Mouse (Mus musculus) hindbrain, postnatal 0 days (tissue): ENCODE measurements around the gene Hdgfl3. TPM values are rescaled to one million over a fixed set of nuclear protein-coding genes. Genes with fewer than 3 reads are reported as not detected.
A peak's percentile ranks its signal among the peaks of the same experiment; 100 is the strongest.

Experiments
- ATAC-seq: fragments of 200-750 bp; cut with Nextera tagmentation; 2 replicates; pipeline ENCODE4 v1.8.0; 2017; ENCODE audit warnings: mild to moderate bottlenecking, moderate TSS enrichment, moderate library complexity
- DNase-seq: peaks from one replicate; pipeline ENCODE4 v3.0.0-alpha.2; 2015; ENCODE audit warnings: low spot score
- H3K27ac ChIP-seq: fragments of 300-500 bp; sonication (generic); 2 replicates; pipeline ENCODE4 v1.5.1; 2014; ENCODE audit warnings: mild to moderate bottlenecking
- H3K27me3 ChIP-seq: fragments of 300-500 bp; sonication (generic); 2 replicates; pipeline ENCODE4 v1.6.1; 2014; ENCODE audit warnings: low read length, mixed read lengths; ENCODE audit not compliant: insufficient read depth
- H3K36me3 ChIP-seq: fragments of 300-500 bp; sonication (generic); 2 replicates; pipeline ENCODE4 v1.6.1; 2014; ENCODE audit warnings: low read length, mixed read lengths; ENCODE audit not compliant: insufficient read depth
- H3K4me1 ChIP-seq: fragments of 300-500 bp; sonication (generic); 2 replicates; pipeline ENCODE4 v1.6.1; 2014; ENCODE audit warnings: antibody characterized with exemption, low read length, mixed read lengths; ENCODE audit not compliant: insufficient read depth
- H3K4me2 ChIP-seq: fragments of 300-500 bp; sonication (generic); 2 replicates; pipeline ENCODE4 v1.6.1; 2014; ENCODE audit warnings: low read depth, mild to moderate bottlenecking, low read length, moderate library complexity, mixed read lengths
- H3K4me3 ChIP-seq: fragments of 300-500 bp; sonication (generic); 2 replicates; pipeline ENCODE4 v1.5.1; 2014; ENCODE audit warnings: low read length
- H3K9ac ChIP-seq: fragments of 300-500 bp; sonication (generic); replicated peaks from 2 replicates; pipeline ENCODE4 v1.6.1; 2014; ENCODE audit warnings: mild to moderate bottlenecking, low read length, moderate library complexity, mixed read lengths
- H3K9me3 ChIP-seq: fragments of 300-500 bp; sonication (generic); 2 replicates; pipeline ENCODE4 v1.6.1; 2016; ENCODE audit warnings: low read length, mixed read lengths
- CTCF ChIP-seq: IDR thresholded peaks from 2 replicates; pipeline ENCODE4 v1.5.1; 2016; ENCODE audit warnings: antibody characterized with exemption, control low read depth, low read depth
- WGBS: fragments of 180-500 bp; shearing (Covaris S2); extraction: QIAGEN DNeasy Blood & Tissue Kit; methylation state at CpG from one replicate; pipeline ENCODE4 v1.1.7; 2014; 5-methylcytosine and 5-hydroxymethylcytosine counted together
- polyA plus RNA-seq: library from polyadenylated mRNA; unstranded; fragments of >200 nt; fragmentation: Nextera tagmentation; extraction: Ambion mirVana; gene quantifications from 2 replicates; pipeline ENCODE4 v1.2.1, GENCODE M21; 2015
- total RNA-seq: library from RNA; depleted of rRNA; stranded (reverse); fragments of >200 nt; gene quantifications from 2 replicates; pipeline ENCODE4 v1.2.3, GENCODE M21; 2014

Hdgfl3 gene
- total and polyA plus RNA-seq, 2 experiments from 2014 or later: 53.4 to 85.2 TPM

- H3K4me3 ChIP-seq: no peak overlapping the region
- no peaks in the 10 kb centered on the region for H3K27me3 ChIP-seq
- 82% methylated on average over 5 of the region's 5 CpGs for WGBS
- no peaks in the 10 kb centered on the region for H3K4me1 ChIP-seq
- H3K36me3 ChIP-seq: no peaks in the 10 kb centered on the region
- no peak overlapping the region for H3K4me2 ChIP-seq
- H3K27ac ChIP-seq: no peak overlapping the region
- H3K9ac ChIP-seq: no peak overlapping the region
- ATAC-seq: no peak
- H3K9me3 ChIP-seq: no peaks in the 10 kb centered on the region
- no peak for TF ChIP-seq CTCF
- DNase-seq: no peak
Measured at GRCm38 (mm10) chr7:81880286-81880685, 54.0 kb downstream of the Hdgfl3 start.

DNA sequence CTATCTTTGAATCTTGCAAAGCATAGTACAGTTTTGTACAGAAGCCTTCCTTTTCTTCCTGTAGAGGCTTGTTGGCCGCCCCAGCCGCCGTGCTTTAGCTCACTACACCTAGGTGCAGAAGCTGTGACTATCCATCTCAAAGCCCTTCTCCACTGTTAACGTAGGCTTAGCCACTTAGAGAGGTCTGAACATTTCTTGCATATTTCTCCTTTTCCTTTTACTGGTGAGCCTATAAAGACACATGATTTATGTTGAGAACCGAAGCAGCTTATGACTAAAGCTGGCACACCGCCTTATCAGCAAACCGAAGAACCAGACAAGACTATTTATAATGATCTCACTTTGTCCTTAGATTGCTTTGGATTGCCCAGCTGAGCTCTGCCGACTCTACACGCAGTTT lies 58.9 kb downstream of the Hdgfl3 start:
- H3K9me3 ChIP-seq: no peaks in the 10 kb centered on the region
- no peak for ATAC-seq
- WGBS: 79% methylated on average over 9 of the region's 9 CpGs
- no peaks in the 10 kb centered on the region for H3K36me3 ChIP-seq
- peak; percentile 23 for DNase-seq
- no peak overlapping the region for H3K4me2 ChIP-seq
- no peak for TF ChIP-seq CTCF
- H3K9ac ChIP-seq: no peak overlapping the region
- H3K27me3 ChIP-seq: no peaks in the 10 kb centered on the region
- peak overlapping the region; percentile 26; the same call in 1 of the 2 replicates for H3K27ac ChIP-seq
- H3K4me3 ChIP-seq: no peak overlapping the region
- H3K4me1 ChIP-seq: no peaks in the 10 kb centered on the region

- H3K9me3 ChIP-seq: no peaks in the 10 kb centered on the region
- peak; percentile 36; the same call in 1 of the 2 replicates for ATAC-seq
- TF ChIP-seq CTCF: no peak
- no peaks in the 10 kb centered on the region for H3K36me3 ChIP-seq
- WGBS: 54% methylated on average over 6 of the region's 6 CpGs
- peak; percentile 68 for DNase-seq
- H3K9ac ChIP-seq: no peak overlapping the region
- no peaks in the 10 kb centered on the region for H3K4me1 ChIP-seq
- H3K4me3 ChIP-seq: no peak overlapping the region
- H3K4me2 ChIP-seq: no peak overlapping the region
- no peaks in the 10 kb centered on the region for H3K27me3 ChIP-seq
- H3K27ac ChIP-seq: no peak overlapping the region; the same call in 1 of the 2 replicates
Measured at GRCm38 (mm10) chr7:81874636-81875035, 59.6 kb downstream of the Hdgfl3 start.

DNA sequence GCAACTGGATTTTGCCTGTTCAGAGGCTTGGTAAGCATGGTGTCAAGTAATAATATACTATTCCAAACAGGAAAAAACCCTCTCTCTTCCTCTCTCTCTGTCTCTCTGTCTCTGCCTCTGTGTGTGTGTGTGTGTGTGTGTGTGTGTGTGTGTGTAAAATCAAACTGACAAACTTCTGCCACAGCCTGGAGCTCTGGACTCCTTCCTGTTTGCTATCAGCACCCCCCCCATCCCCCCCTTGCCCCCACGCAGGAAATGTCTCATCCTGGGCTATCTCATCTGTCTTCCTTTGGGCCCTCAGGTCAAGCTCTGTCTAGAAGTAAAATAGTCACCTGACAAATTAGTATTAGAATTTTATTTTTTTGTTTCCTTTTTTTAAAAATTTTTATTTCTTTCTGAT lies 60.5 kb downstream of the Hdgfl3 start:
- H3K27ac ChIP-seq: no peak overlapping the region
- H3K4me3 ChIP-seq: no peak overlapping the region
- WGBS: 44% methylated on average over 1 of the region's 1 CpGs
- H3K4me1 ChIP-seq: no peaks in the 10 kb centered on the region
- H3K9me3 ChIP-seq: no peaks in the 10 kb centered on the region
- no peak overlapping the region for H3K9ac ChIP-seq
- no peak for ATAC-seq
- no peaks in the 10 kb centered on the region for H3K36me3 ChIP-seq
- DNase-seq: no peak
- no peaks in the 10 kb centered on the region for H3K27me3 ChIP-seq
- TF ChIP-seq CTCF: no peak
- no peak overlapping the region for H3K4me2 ChIP-seq

GRCm38 (mm10) chr7:81872493-81873013 lies 61.7 kb downstream of the Hdgfl3 start:
- ATAC-seq: no peak
- Histone ChIP-seq H3K4me3 (no peak overlapping the region), H3K4me1 (no peaks in the 10 kb centered on the region), H3K36me3 (no peaks in the 10 kb centered on the region), H3K27me3 (no peaks in the 10 kb centered on the region), H3K9ac (no peak overlapping the region), H3K4me2 (no peak overlapping the region), H3K9me3 (no peaks in the 10 kb centered on the region), H3K27ac (no peak overlapping the region)
- no peak for TF ChIP-seq CTCF
- 79% methylated on average over 13 of the region's 13 CpGs for WGBS
- DNase-seq: no peak

GRCm38 (mm10) chr7:81868158-81868557 lies 66.1 kb downstream of the Hdgfl3 start:
- TF ChIP-seq CTCF: peak; percentile 95
- Histone ChIP-seq H3K4me1 (no peaks in the 10 kb centered on the region), H3K27me3 (no peaks in the 10 kb centered on the region), H3K27ac (no peak overlapping the region), H3K9ac (no peak overlapping the region), H3K4me3 (no peak overlapping the region), H3K36me3 (no peaks in the 10 kb centered on the region), H3K4me2 (no peak overlapping the region), H3K9me3 (no peaks in the 10 kb centered on the region)
- DNase-seq (peak; percentile 91), ATAC-seq (peak; percentile 80)
- 16% methylated on average over 6 of the region's 6 CpGs for WGBS

- Histone ChIP-seq H3K9me3 (no peaks in the 10 kb centered on the region), H3K4me3 (no peak overlapping the region), H3K4me1 (no peaks in the 10 kb centered on the region), H3K27me3 (no peaks in the 10 kb centered on the region), H3K4me2 (no peak overlapping the region), H3K9ac (no peak overlapping the region), H3K27ac (no peak overlapping the region), H3K36me3 (no peaks in the 10 kb centered on the region)
- WGBS: 82% methylated on average over 9 of the region's 9 CpGs
- DNase-seq: no peak
- no peak for TF ChIP-seq CTCF
- ATAC-seq: no peak
Measured at GRCm38 (mm10) chr7:81867231-81867930, 66.9 kb downstream of the Hdgfl3 start.
